Mouse (Mus musculus) frontal cortex, postnatal 25 days (tissue): ENCODE results near the gene Ifna13.
A peak's percentile ranks its signal among the peaks of the same experiment; 100 is the strongest.

Experiments used
- DNase-seq, 2 experiments: peaks; one replicate each; pipeline ENCODE4 v3.0.0; 2022; ENCODE audit warnings: low spot score in 2 of 2

The Ifna13 gene

DNA sequence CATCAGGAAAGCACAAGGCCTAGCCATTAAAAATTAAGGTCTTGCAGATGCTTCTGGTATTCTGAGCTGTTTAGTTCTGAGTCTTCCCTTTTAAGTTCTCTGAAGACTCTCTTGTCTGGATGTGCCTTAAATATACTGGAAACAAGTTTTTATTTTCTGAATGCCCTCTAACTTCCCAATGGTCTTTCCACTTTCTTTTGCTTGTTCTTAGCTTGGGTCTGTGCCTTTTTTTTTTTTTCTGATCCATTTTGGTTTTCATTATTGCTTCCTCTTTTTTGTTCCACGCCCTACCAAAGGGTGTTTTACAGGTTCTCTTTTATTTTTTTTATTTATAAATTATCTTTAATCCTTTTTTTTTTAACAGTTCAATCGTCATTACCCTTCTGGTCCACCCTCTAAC lies at the start of gene Ifna13:
Ifna13 (minus strand) TSS at position 101 of the 400 bp plus-strand sequence.
- DNase-seq = no peak

GRCm38 (mm10) chr4:88693392-88693791 lies 49.1 kb upstream of the Ifna13 start:
- no peak for DNase-seq

DNA sequence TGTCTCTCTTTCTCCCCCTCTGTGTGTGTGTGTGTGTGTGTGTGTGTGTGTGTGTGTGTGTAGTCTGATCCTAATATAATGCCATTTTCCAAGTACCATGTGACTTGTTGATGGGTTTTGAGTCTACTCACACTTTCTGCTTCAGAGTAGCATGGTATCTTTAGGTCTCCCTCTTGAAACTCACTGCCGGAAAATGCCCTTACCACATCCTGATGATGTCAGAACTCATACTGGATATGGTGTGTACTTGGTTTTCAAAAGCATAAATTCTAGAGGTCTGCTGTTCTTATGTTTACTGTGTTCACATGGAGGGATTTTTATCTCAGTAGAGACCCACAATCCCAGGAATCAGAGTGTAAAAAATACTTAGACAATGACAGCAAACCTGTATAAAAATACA lies 48.3 kb upstream of the Ifna13 start:
- DNase-seq = no peak

DNA sequence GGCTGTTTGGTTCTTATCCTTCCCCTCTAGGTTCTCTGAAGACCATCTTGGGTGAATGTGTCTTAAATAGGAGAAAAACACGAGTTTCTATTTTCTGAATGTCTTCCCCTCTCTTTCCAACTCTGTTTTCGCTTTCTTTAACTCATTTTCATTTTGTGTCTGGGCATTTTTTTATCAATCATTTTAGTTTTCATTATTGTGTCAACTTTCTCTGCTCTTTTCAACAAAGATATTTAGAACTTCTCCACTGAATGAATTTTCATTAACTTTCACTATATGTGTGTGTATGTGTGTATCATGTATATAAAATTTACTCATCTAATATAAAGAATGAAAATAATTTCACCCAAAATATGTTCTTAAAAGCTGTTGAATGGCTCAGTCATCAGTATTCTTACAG lies 47.0 kb upstream of the Ifna13 start, which contains the start of gene Ifnab:
Ifnab (minus strand) TSS at position 101 of the 400 bp plus-strand sequence.
- no peak for DNase-seq

DNA sequence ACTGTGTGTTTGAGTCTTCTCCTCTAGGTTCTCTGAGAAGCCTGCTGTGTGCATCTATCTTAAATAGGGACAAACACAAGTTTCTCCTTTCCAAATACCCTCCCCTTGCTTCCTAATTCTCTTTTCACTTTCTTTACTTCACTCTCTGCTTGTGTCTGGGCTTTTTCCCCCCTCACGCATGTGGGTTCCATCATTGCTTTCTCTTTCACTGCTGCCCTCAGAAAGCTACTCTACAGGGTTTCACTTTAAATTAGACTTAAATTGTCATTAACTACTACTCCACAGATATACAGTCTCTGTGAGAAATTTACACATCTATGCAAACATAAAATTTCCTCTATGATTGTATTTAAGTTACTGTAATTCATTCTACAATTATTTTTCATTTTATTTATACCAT lies 39.6 kb upstream of the Ifna13 start, which contains the start of gene Ifna2:
Ifna2 (minus strand) TSS at position 101 of the 400 bp plus-strand sequence.
- DNase-seq = no peak

DNA sequence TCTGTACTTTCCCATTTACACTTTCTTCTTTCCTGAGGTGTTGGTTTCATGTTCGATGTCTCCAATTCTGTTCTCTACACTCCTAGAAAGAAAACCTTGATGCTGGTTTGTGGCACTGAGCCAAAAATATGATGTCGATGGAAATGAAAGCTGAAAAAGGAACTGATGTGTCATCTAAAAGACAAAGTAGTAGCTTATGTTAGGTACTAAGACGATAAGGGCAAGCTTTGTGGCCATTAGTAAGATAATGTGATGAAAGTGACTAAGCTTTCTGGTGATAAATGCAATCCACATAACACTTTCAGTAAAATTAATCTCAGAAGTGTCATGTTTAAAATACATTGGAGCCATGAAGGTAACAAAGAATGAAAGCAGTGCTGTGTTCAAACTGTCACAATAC lies 37.1 kb upstream of the Ifna13 start:
- DNase-seq = no peak

DNA sequence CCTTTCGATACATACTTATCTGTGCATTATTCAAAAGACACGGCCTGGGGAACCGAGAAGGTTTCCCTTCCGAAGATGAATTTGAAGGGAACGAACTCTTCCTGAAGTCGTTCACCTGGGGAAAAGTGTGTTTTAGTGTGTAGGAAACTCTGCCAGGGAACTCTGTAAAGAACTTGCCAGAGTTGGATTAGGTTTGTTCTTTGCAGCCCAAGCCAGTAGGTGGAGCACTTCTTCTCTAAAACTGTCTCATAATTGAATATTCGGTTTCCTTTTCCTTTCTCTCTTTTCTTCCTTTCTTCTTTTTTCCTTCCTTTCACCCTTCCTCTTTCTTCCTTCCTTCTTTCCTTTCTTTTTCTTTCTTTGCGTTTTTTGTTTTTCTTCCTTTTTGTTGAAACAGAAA lies 36.1 kb upstream of the Ifna13 start:
- DNase-seq = no peak

GRCm38 (mm10) chr4:88676824-88677223 lies 32.6 kb upstream of the Ifna13 start, which contains the start of gene Ifna16:
Gene Ifna16 (minus strand): TSS chr4:88676924.
- DNase-seq = no peak

GRCm38 (mm10) chr4:88655461-88655860 lies 11.2 kb upstream of the Ifna13 start:
- DNase-seq = no peak

- DNase-seq = no peak
Observed at GRCm38 (mm10) chr4:88653644-88654043, 9.4 kb upstream of the Ifna13 start.

DNA sequence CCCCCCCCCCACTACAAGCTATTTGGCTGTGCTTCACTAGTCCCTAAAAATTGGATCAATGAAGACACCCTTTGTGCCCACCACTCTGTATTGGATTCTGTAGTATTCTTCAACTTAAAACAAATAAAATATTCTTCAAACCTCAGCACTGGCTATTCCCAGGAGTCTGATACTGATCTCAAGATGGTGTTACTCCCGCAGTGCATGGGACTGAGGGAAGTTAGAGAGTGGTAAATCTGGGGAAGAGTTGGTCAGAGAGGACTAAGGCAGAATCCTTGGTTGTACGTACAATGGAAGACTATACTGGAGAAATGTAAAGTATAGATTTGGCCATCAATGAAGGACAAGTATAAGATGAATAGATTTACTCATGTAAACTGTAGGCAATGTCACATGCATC lies 1.7 kb downstream of the Ifna13 start:
- DNase-seq = no peak

DNA sequence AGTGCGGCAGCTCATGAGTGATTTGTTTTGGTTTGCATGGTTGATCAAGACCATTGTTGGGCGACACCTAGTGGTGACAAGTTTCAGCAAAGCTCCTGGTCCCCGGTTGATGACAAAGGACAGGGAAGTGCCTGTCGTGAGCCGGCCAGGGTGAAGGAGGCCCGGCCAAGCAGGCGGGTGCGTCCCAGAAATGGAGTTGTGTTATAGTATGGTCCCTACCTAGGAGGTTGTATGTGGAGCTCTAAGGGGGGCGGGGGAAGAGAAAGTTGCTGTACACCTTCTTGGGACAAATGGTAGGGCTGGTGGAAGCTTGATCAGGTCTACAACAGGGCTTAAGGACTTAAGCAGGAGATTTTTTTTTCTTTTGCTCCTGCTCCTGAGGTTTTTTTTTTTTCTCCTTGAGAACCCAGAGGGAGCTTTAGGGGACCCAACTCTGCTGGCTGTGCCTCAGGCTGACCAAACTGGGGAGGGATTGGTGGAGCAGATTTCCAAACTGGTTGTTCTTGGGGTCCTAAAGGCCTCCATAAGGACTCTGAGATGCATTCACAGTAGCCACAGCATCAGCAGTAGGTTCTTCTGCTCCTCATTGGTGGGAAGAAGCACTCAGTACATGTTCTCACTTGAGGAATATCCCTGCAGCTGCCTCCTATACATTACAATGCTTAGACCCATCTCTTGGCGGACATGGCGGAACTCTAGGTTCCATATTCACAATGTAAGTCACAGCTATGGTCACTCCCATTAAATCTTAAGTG lies 3.0 kb downstream of the Ifna13 start:
- DNase-seq = peak; percentile 71 to 82

DNA sequence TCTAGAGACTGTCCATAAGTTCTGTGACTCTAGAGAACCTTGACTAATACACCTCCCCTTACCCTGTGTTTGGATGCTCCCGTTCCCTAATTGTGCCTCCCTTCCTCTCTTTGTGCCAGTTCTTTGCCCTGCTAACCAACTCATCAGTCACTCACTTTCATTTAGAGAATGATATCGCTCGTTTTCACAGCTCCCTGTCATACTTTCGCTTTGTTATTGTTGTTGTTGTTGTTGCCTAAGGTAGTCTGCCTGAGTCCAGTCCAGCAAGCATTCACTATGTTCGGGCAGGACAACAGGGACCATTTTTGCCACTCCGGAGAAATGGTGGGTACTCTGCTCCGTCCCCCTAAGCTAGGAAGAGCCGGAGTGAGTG lies 3.6 kb downstream of the Ifna13 start:
- no peak for DNase-seq

GRCm38 (mm10) chr4:88634311-88634710 lies 9.9 kb downstream of the Ifna13 start, which contains the start of gene C87499:
Gene C87499 (minus strand): TSS chr4:88634411.
- DNase-seq = no peak

GRCm38 (mm10) chr4:88603276-88603675 lies 41.0 kb downstream of the Ifna13 start, which contains the start of gene Ifna12:
Gene Ifna12 (minus strand): TSS chr4:88603376.
- no peak for DNase-seq
